Mouse (Mus musculus): ENCODE measurements at regions not wholly inside any gene's neighbourhood (a gene's known extent, or its start where the extent isn't known, plus 50 kb on each side); places are given as distances from the start of the nearest gene placed in this dataset.
A peak's percentile ranks its signal among the peaks of the same experiment; 100 is the strongest.

DNA sequence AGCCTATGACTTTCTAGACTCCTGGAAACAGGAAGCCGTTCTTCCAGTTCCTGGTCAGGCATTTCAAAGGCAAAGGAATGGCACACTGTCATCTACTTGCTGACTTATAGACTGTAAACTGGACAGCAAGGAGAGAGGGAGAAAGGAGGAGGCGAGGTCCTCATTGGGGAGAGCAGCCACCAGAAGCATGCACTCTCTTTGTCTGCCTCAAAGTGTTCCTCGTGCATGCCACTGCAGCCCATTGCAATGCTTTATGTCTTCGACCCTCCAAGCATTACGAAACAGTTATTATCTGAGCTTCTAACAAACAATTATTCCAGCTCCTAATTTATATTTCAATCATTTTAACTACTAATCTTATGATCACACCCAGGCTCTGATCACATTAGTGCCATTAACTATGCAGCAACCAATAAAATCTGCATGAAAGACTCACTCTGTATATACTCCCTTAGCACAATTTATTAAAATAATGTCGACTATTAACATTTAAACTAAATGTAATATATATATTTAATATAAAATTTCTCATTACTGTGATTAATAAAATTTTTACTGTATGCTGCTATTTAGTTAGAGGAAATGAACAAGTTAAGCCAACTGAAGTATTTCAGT, 417.1 kb downstream of the Meis1 start:
- WGBS, result 66% methylated on average over 6 of the region's 6 CpGs
- H3K27ac ChIP-seq (replicated peaks), result 0 out of 2 replicates have a peak overlapping the region, but pooled peaks have one; percentile 46
- H3K36me3 ChIP-seq, result no peaks in the 10 kb centered on the region
- ATAC-seq (ENCODE audit: low read depth), result peak; percentile 71; the same call in 1 of the 2 replicates
- H3K27me3 ChIP-seq, result no peaks in the 10 kb centered on the region
- no peak overlapping the region for H3K4me2 ChIP-seq
- H3K9ac ChIP-seq, result no peak overlapping the region
- H3K4me1 ChIP-seq (replicated peaks), result peaks cover 8% of the 10 kb centered on the region
- no peaks in the 10 kb centered on the region for H3K9me3 ChIP-seq
- H3K4me3 ChIP-seq, result no peak overlapping the region

DNA sequence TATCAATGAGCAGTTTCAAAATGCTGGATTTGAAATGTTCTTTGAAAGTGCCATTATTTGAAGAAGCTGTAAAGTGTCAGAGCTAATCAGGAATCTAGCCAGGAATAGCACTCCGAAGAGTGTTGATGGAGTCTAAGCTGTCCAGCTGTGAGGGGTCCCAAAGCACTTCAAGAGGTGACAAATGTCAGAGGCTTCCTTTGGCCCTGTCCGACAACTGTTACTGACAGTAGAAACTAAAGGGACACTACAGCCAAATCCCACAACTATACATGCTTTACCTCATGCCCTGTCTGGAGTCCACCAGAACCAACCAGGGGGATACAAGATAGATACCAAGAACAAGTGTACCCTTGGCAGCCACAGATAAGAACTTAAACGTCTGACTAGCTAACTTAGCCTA, 420.4 kb downstream of the Meis1 start:
- Histone ChIP-seq H3K9ac (no peak overlapping the region), H3K4me2 (no peak overlapping the region), H3K4me1 (replicated peaks) (peaks cover 8% of the 10 kb centered on the region), H3K4me3 (no peak overlapping the region), H3K27me3 (no peaks in the 10 kb centered on the region), H3K9me3 (no peaks in the 10 kb centered on the region), H3K36me3 (no peaks in the 10 kb centered on the region), H3K27ac (replicated peaks) (no peak overlapping the region)
- 81% methylated on average over 3 of the region's 3 CpGs for WGBS
- ATAC-seq (ENCODE audit: low read depth), result no peak

DNA sequence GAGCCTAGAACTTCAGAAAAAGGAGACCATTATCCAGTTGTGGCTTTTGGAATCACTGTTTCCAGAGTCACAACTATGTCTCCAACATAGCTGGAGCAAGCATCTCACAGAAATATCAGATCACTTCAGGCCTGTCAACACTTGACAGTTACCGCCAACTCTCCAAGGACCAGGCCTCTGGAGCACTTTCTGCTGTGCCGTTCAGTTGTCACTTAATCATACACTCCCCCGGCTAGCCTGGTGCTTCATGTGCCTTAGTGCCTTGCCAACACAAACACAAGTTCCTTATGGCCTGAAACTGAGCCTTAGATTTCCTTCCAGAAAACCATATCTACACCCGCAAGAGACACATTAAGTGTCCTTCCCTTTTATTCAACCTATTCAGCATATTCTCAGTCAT, 421.8 kb downstream of the Meis1 start:
- Histone ChIP-seq H3K9me3 (no peaks in the 10 kb centered on the region), H3K36me3 (no peaks in the 10 kb centered on the region), H3K27ac (replicated peaks) (no peak overlapping the region), H3K4me2 (no peak overlapping the region), H3K27me3 (no peaks in the 10 kb centered on the region), H3K9ac (no peak overlapping the region), H3K4me1 (replicated peaks) (peaks cover 8% of the 10 kb centered on the region), H3K4me3 (no peak overlapping the region)
- no peak for ATAC-seq (ENCODE audit: low read depth)
- WGBS, result 89% methylated on average over 4 of the region's 4 CpGs

DNA sequence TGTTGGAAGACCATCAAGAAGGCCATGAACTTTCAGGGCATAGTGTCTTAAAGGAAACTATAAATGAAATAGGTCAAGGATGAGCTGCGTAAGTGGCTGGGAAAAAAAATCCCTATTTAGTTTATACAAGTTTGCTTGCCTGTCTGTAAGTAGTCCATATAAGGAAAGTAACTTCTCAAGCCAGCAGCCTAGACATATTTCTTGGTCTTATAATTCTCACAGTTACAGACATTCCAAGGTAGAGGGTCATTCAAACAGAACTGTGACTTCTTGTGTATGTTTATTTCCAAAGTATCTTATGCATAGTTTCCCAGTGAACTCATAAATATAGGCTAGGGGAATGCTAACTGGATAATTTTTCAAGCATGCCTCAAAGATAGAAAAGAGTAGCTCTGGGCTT, 428.3 kb downstream of the Meis1 start:
- Histone ChIP-seq H3K4me1 (replicated peaks) (no peaks in the 10 kb centered on the region), H3K4me3 (no peak overlapping the region), H3K27me3 (no peaks in the 10 kb centered on the region), H3K36me3 (no peaks in the 10 kb centered on the region), H3K9me3 (no peaks in the 10 kb centered on the region), H3K4me2 (no peak overlapping the region), H3K27ac (replicated peaks) (no peak overlapping the region), H3K9ac (no peak overlapping the region)
- WGBS, result 90% methylated on average over 1 of the region's 1 CpGs
- ATAC-seq (ENCODE audit: low read depth), result no peak

DNA sequence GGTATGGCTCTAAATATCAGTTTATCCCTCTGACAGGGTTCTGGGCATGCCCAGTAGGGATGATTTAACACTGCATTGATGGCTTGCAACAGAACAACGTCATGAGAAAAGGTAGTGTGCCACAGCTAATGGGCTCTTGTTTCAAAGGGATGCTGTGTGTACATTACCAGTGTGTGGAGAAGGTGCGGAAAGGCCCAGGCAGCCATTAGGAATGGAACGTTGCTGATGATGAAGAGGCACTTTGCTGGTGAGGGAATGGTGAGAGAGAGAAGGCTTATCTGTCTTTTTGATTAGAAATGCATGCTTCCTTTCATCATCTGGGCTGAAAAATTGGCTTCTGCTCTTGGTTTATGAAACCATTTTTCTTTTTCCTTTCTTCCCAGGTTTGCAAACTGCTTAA, 432.3 kb downstream of the Meis1 start:
- no peak overlapping the region for H3K9ac ChIP-seq
- H3K27me3 ChIP-seq, result no peaks in the 10 kb centered on the region
- 52% methylated on average over 3 of the region's 3 CpGs for WGBS
- H3K36me3 ChIP-seq, result no peaks in the 10 kb centered on the region
- no peaks in the 10 kb centered on the region for H3K4me1 ChIP-seq (replicated peaks)
- H3K4me2 ChIP-seq, result no peak overlapping the region
- 0 out of 2 replicates have a peak overlapping the region, but pooled peaks have one; percentile 23 for H3K27ac ChIP-seq (replicated peaks)
- no peak overlapping the region for H3K4me3 ChIP-seq
- H3K9me3 ChIP-seq, result no peaks in the 10 kb centered on the region
- ATAC-seq (ENCODE audit: low read depth), result no peak

DNA sequence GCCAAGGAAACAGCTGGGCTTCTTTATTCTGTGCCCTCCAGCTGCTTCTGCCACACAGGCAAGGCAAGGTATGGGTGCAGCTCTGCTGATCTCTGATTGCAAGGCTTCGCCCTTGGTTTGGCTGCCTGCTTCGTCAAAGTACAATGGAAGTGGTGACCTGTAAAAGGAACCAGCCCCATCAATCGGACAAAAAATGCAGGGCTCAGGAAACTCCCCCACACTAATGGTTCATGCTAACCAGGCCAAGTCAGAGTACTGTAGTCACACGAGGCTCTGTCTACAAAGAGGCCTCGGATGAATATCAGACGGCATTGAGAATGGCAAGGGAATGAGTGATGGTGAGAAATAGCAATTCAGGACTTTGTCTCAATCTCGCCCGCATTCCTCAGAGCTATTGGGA, 433.8 kb downstream of the Meis1 start:
- H3K27ac ChIP-seq (replicated peaks), result no peak overlapping the region
- no peak overlapping the region for H3K4me3 ChIP-seq
- no peak overlapping the region for H3K9ac ChIP-seq
- 51% methylated on average over 8 of the region's 8 CpGs for WGBS
- H3K4me2 ChIP-seq, result no peak overlapping the region
- no peaks in the 10 kb centered on the region for H3K4me1 ChIP-seq (replicated peaks)
- H3K36me3 ChIP-seq, result no peaks in the 10 kb centered on the region
- no peak for ATAC-seq (ENCODE audit: low read depth)
- no peaks in the 10 kb centered on the region for H3K27me3 ChIP-seq
- no peaks in the 10 kb centered on the region for H3K9me3 ChIP-seq

DNA sequence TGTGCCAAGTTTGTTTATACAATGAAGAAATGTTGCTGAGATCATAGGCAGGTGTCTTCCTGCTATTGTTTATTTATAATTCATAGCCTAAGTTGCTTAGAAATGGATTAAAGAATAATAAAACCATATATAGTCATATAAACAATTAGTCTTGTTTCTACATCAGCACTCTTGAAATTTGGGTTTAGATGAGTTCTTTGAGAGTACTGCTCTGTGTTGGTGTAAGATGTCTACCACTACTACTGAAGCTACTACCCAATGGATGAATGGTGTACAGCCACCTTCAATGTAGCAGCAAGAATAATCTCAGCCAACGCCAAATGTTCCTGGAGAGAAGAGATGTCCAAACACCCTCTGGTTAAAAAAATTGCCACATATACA, 436.0 kb downstream of the Meis1 start:
- H3K9ac ChIP-seq, result no peak overlapping the region

DNA sequence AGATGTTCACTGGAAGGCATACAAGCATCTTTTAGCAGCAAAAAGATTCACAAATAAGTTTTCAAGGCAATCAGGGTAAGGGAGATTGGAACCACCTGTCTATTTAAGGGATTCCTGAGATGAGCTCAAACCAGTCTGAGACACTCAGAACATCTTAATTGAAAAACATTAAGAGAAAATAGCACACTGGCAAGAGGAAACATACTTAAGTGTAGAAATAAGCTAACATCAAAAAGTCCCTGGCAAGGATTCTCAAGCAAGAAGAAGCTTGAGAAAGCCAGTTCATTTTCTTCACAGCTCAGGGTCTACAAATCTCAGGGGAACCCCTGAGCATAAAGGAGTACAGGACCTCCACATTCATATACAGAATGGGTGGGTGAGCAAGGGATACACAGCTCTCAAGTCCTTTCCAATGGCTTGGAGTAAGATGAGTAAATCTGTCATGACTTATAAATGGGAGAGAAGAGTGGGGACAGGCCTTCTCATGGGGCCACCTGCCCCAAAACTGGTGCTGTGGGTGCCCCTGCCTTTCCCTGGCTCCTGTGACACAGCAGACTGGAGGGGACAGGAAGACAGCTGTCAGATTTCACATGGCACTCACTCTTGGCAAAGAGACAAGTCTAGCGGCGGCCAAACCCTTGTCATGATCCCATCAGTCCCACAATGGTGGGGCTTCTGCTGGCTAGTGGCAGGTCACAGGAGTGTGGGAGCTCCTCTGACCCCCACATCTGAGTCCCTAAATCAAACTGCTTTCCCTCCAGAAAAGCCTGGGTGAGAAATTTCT, 436.6 kb downstream of the Meis1 start:
- WGBS, result 77% methylated on average over 2 of the region's 2 CpGs
- no peak overlapping the region for H3K4me2 ChIP-seq
- no peaks in the 10 kb centered on the region for H3K9me3 ChIP-seq
- H3K4me3 ChIP-seq, result no peak overlapping the region
- H3K27me3 ChIP-seq, result no peaks in the 10 kb centered on the region
- no peaks in the 10 kb centered on the region for H3K4me1 ChIP-seq (replicated peaks)
- no peak overlapping the region for H3K27ac ChIP-seq (replicated peaks)
- H3K9ac ChIP-seq, result no peak overlapping the region
- no peak for ATAC-seq (ENCODE audit: low read depth)
- H3K36me3 ChIP-seq, result no peaks in the 10 kb centered on the region

More for the DNA sequence above, 436.0 kb downstream of the Meis1 start:
- H3K4me3 ChIP-seq, result no peak overlapping the region
- no peak overlapping the region for H3K4me2 ChIP-seq
- H3K4me1 ChIP-seq (replicated peaks), result no peaks in the 10 kb centered on the region
- H3K9me3 ChIP-seq, result no peaks in the 10 kb centered on the region
- no peak for ATAC-seq (ENCODE audit: low read depth)
- H3K27ac ChIP-seq (replicated peaks), result no peak overlapping the region
- WGBS, result 89% methylated on average over 1 of the region's 1 CpGs
- H3K27me3 ChIP-seq, result no peaks in the 10 kb centered on the region
- no peaks in the 10 kb centered on the region for H3K36me3 ChIP-seq

DNA sequence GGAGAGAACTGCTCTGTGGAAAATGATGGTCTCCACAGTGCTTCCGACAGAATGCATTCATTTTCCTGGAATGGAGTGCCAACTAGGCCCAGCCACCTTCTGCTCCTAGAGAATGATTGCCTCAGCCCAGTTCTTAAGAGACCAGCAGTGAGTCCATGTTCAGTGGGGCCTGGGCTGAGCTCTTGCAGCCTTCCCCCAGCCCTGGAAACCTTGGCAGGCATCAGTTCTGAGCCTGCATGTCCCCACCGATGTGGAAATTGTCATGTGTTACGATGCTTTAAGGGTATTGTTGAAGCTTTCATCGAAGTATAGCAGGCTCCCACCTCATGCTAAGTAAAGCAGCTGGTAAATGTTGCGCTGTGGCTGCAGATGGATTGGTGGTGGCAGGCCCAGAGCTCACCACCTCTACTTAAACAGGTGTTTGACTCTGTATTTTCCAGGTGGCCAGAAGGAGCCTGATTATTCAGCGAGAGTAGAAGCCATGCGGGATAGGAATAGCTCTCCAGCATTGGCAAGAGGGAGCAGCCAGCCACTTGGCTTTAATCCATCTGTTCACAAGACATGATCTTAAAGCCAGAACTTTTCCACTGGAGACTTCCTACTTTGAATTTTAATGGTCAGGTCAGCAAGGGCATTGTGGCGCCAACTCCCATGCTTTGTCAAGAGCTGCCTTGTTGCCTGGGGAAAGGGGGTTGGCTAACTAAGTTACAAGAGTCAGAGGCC, 437.5 kb downstream of the Meis1 start:
- Histone ChIP-seq H3K4me1 (replicated peaks) (no peaks in the 10 kb centered on the region), H3K9me3 (no peaks in the 10 kb centered on the region), H3K27me3 (no peaks in the 10 kb centered on the region), H3K27ac (replicated peaks) (no peak overlapping the region), H3K4me2 (no peak overlapping the region), H3K9ac (no peak overlapping the region), H3K4me3 (no peak overlapping the region), H3K36me3 (no peaks in the 10 kb centered on the region)
- no peak for ATAC-seq (ENCODE audit: low read depth)
- whole genome bisulfite sequencing, result 84% methylated on average over 8 of the region's 8 CpGs

DNA sequence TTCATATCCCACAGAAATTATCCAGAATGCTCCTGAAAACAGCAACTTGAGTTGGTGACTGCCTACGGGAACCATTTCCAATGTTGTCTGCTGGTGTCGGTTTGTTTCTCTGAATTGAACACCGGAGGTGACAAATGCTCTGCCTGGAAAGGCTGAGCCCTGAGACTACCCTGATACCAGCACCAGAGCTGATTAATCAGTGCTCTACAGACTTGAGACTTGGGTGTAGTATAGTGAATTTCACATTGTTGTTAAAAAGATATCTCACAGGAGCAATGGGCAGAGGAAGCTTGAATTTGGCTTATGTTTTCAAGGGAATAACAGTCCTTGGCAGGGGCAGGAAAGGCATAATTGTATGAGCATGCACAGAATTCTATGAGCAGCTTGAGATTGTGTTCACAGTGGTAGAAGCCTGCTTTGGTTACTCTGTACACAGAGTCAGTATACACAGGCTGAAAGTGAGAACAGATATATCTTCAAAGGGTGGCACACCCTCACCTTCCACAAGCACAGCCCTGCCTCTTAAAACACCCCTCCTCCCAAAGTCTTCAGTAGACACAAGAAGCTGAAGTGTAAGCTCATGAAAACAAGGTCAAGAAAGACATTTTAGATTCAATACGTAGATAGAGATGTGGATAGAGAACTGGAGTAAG, 447.1 kb downstream of the Meis1 start:
- Histone ChIP-seq H3K27ac (replicated peaks) (no peak overlapping the region), H3K9ac (no peak overlapping the region), H3K27me3 (no peaks in the 10 kb centered on the region), H3K36me3 (no peaks in the 10 kb centered on the region), H3K4me1 (replicated peaks) (no peaks in the 10 kb centered on the region), H3K4me2 (no peak overlapping the region), H3K4me3 (no peak overlapping the region), H3K9me3 (no peaks in the 10 kb centered on the region)
- WGBS, result 92% methylated on average over 4 of the region's 4 CpGs
- no peak for ATAC-seq (ENCODE audit: low read depth)

DNA sequence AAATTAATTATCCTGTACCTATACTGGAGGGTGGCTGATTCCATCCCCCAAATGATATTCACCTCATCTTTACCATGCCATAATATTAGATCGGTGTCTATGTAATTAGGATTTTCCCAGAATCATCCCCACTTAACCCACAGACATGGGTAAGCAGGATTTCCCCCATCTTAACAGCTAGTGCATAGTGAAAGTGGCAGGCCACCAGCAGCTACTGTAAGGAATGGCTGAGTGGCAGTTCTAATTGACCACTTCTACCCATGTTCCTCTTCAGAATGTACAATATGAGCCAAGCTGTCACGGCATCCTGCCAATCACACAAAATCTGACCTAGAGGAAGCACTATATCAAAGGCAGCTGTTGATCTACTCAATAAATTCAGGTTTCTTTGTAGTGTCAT, 455.8 kb downstream of the Meis1 start:
- Histone ChIP-seq H3K4me3 (no peak overlapping the region), H3K36me3 (no peaks in the 10 kb centered on the region), H3K27me3 (no peaks in the 10 kb centered on the region), H3K9me3 (no peaks in the 10 kb centered on the region), H3K4me2 (no peak overlapping the region), H3K9ac (no peak overlapping the region), H3K27ac (replicated peaks) (no peak overlapping the region), H3K4me1 (replicated peaks) (peaks cover 2% of the 10 kb centered on the region; the same call in 1 of the 2 replicates)
- ATAC-seq (ENCODE audit: low read depth), result no peak
- 93% methylated on average over 2 of the region's 2 CpGs for WGBS

DNA sequence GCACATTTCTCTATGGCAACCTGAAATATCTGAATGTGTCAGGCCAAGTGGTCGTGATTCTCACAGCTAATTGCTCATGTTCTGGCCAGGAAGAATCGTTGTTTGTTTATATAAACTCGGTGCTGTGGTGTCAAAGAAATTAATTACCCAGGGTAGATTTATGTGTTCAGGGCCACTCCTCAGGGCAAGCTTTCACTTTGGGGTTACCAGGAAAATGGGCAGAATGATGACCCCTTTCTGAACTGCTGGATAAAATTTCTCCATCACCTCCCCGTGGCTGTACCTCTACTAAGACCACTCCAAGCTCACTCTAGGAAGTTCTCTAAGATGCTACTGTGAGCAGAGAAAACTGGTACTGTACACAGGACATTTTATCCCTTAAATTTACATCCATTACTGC, 460.1 kb downstream of the Meis1 start:
- H3K4me2 ChIP-seq, result no peak overlapping the region
- peaks cover 6% of the 10 kb centered on the region; the same call in 1 of the 2 replicates for H3K4me1 ChIP-seq (replicated peaks)
- no peak overlapping the region for H3K9ac ChIP-seq
- no peak overlapping the region for H3K27ac ChIP-seq (replicated peaks)
- WGBS, result 19% methylated on average over 4 of the region's 4 CpGs
- H3K9me3 ChIP-seq, result no peaks in the 10 kb centered on the region
- no peaks in the 10 kb centered on the region for H3K36me3 ChIP-seq
- no peak overlapping the region for H3K4me3 ChIP-seq
- no peaks in the 10 kb centered on the region for H3K27me3 ChIP-seq
- no peak for ATAC-seq (ENCODE audit: low read depth)
